Mouse (Mus musculus): ENCODE measurements at regions not wholly inside any gene's neighbourhood (a gene's known extent, or its start where the extent isn't known, plus 50 kb on each side); places are given as distances from the start of the nearest gene placed in this dataset.

- Histone ChIP-seq H3K4me1 (ENCODE audit: control insufficient read depth, insufficient read depth, low read length) (no peaks in the 10 kb centered on the region), H3K27me3 (ENCODE audit: control insufficient read depth, insufficient read depth, low read length) (no peaks in the 10 kb centered on the region), H3K4me3 (replicated peaks; ENCODE audit: insufficient read depth, low read depth, low read length) (no peak overlapping the region), H3K27ac (ENCODE audit: insufficient read depth, low read length) (no peak overlapping the region)
- 94% methylated on average over 6 of the region's 6 CpGs for WGBS
- no peak for DNase-seq
- TF ChIP-seq POLR2A (IDR thresholded peaks at IDR 0.05; ENCODE audit: borderline replicate concordance, insufficient read depth, low read length) (no peak), CTCF (IDR thresholded peaks at IDR 0.05; ENCODE audit: borderline replicate concordance, insufficient read depth, low read depth, low read length) (no peak)
These were observed 244.0 kb upstream of the Paip1 start for GRCm38 (mm10) chr13:119184322-119184877.

GRCm38 (mm10) chr13:119185567-119186143 is 242.7 kb upstream of the Paip1 start:
- WGBS = 95% methylated on average over 5 of the region's 5 CpGs
- H3K4me3 ChIP-seq (replicated peaks; ENCODE audit: insufficient read depth, low read depth, low read length) = no peak overlapping the region
- no peak overlapping the region for H3K27ac ChIP-seq (ENCODE audit: insufficient read depth, low read length)
- TF ChIP-seq CTCF (IDR thresholded peaks at IDR 0.05; ENCODE audit: borderline replicate concordance, insufficient read depth, low read depth, low read length) = no peak
- no peaks in the 10 kb centered on the region for H3K27me3 ChIP-seq (ENCODE audit: control insufficient read depth, insufficient read depth, low read length)
- no peak for DNase-seq
- H3K4me1 ChIP-seq (ENCODE audit: control insufficient read depth, insufficient read depth, low read length) = no peaks in the 10 kb centered on the region

GRCm38 (mm10) chr13:119231556-119231955 is 196.8 kb upstream of the Paip1 start:
- no peak for TF ChIP-seq CTCF (IDR thresholded peaks at IDR 0.05; ENCODE audit: borderline replicate concordance, insufficient read depth, low read depth, low read length)
- TF ChIP-seq POLR2A (IDR thresholded peaks at IDR 0.05; ENCODE audit: borderline replicate concordance, insufficient read depth, low read length) = no peak
- no peak for DNase-seq
- Histone ChIP-seq H3K27me3 (ENCODE audit: control insufficient read depth, insufficient read depth, low read length) (no peaks in the 10 kb centered on the region), H3K4me3 (replicated peaks; ENCODE audit: insufficient read depth, low read depth, low read length) (no peak overlapping the region), H3K4me1 (ENCODE audit: control insufficient read depth, insufficient read depth, low read length) (no peaks in the 10 kb centered on the region), H3K27ac (ENCODE audit: insufficient read depth, low read length) (no peak overlapping the region)
- WGBS = 92% methylated on average over 11 of the region's 11 CpGs

GRCm38 (mm10) chr13:119232100-119233029 is 196.0 kb upstream of the Paip1 start:
- Histone ChIP-seq H3K4me3 (replicated peaks; ENCODE audit: insufficient read depth, low read depth, low read length) (no peak overlapping the region), H3K27ac (ENCODE audit: insufficient read depth, low read length) (no peak overlapping the region), H3K4me1 (ENCODE audit: control insufficient read depth, insufficient read depth, low read length) (no peaks in the 10 kb centered on the region), H3K27me3 (ENCODE audit: control insufficient read depth, insufficient read depth, low read length) (no peaks in the 10 kb centered on the region)
- no peak for TF ChIP-seq CTCF (IDR thresholded peaks at IDR 0.05; ENCODE audit: borderline replicate concordance, insufficient read depth, low read depth, low read length)
- TF ChIP-seq POLR2A (IDR thresholded peaks at IDR 0.05; ENCODE audit: borderline replicate concordance, insufficient read depth, low read length) = no peak
- no peak for DNase-seq
- WGBS = 71% methylated on average over 8 of the region's 8 CpGs

- no peak for TF ChIP-seq CTCF (IDR thresholded peaks at IDR 0.05; ENCODE audit: borderline replicate concordance, insufficient read depth, low read depth, low read length)
- TF ChIP-seq POLR2A (IDR thresholded peaks at IDR 0.05; ENCODE audit: borderline replicate concordance, insufficient read depth, low read length) = no peak
- no peaks in the 10 kb centered on the region for H3K27me3 ChIP-seq (ENCODE audit: control insufficient read depth, insufficient read depth, low read length)
- no peaks in the 10 kb centered on the region for H3K4me1 ChIP-seq (ENCODE audit: control insufficient read depth, insufficient read depth, low read length)
- H3K4me3 ChIP-seq (replicated peaks; ENCODE audit: insufficient read depth, low read depth, low read length) = no peak overlapping the region
- no peak for DNase-seq
- no peak overlapping the region for H3K27ac ChIP-seq (ENCODE audit: insufficient read depth, low read length)
- WGBS = 94% methylated on average over 4 of the region's 4 CpGs
These were observed 195.4 kb upstream of the Paip1 start for GRCm38 (mm10) chr13:119233030-119233385.

- WGBS = 84% methylated on average over 3 of the region's 3 CpGs
- Histone ChIP-seq H3K27me3 (ENCODE audit: control insufficient read depth, insufficient read depth, low read length) (no peaks in the 10 kb centered on the region), H3K4me1 (ENCODE audit: control insufficient read depth, insufficient read depth, low read length) (no peaks in the 10 kb centered on the region), H3K27ac (ENCODE audit: insufficient read depth, low read length) (no peak overlapping the region), H3K4me3 (replicated peaks; ENCODE audit: insufficient read depth, low read depth, low read length) (no peak overlapping the region)
- no peak for DNase-seq
- TF ChIP-seq CTCF (IDR thresholded peaks at IDR 0.05; ENCODE audit: borderline replicate concordance, insufficient read depth, low read depth, low read length) (no peak), POLR2A (IDR thresholded peaks at IDR 0.05; ENCODE audit: borderline replicate concordance, insufficient read depth, low read length) (no peak)
These were observed 194.5 kb upstream of the Paip1 start for GRCm38 (mm10) chr13:119233869-119234268.

- TF ChIP-seq POLR2A (IDR thresholded peaks at IDR 0.05; ENCODE audit: borderline replicate concordance, insufficient read depth, low read length) (no peak), CTCF (IDR thresholded peaks at IDR 0.05; ENCODE audit: borderline replicate concordance, insufficient read depth, low read depth, low read length) (no peak)
- 60% methylated on average over 3 of the region's 3 CpGs for WGBS
- no peak for DNase-seq
- Histone ChIP-seq H3K4me1 (ENCODE audit: control insufficient read depth, insufficient read depth, low read length) (no peaks in the 10 kb centered on the region), H3K4me3 (replicated peaks; ENCODE audit: insufficient read depth, low read depth, low read length) (no peak overlapping the region), H3K27ac (ENCODE audit: insufficient read depth, low read length) (no peak overlapping the region), H3K27me3 (ENCODE audit: control insufficient read depth, insufficient read depth, low read length) (no peaks in the 10 kb centered on the region)
These were observed 186.0 kb upstream of the Paip1 start for GRCm38 (mm10) chr13:119242358-119242757.

GRCm38 (mm10) chr13:119247101-119247500 is 181.3 kb upstream of the Paip1 start:
- no peak overlapping the region for H3K4me3 ChIP-seq (replicated peaks; ENCODE audit: insufficient read depth, low read depth, low read length)
- no peak for DNase-seq
- no peaks in the 10 kb centered on the region for H3K27me3 ChIP-seq (ENCODE audit: control insufficient read depth, insufficient read depth, low read length)
- H3K27ac ChIP-seq (ENCODE audit: insufficient read depth, low read length) = no peak overlapping the region
- H3K4me1 ChIP-seq (ENCODE audit: control insufficient read depth, insufficient read depth, low read length) = no peaks in the 10 kb centered on the region
- no peak for TF ChIP-seq CTCF (IDR thresholded peaks at IDR 0.05; ENCODE audit: borderline replicate concordance, insufficient read depth, low read depth, low read length)
- TF ChIP-seq POLR2A (IDR thresholded peaks at IDR 0.05; ENCODE audit: borderline replicate concordance, insufficient read depth, low read length) = no peak
- 72% methylated on average over 2 of the region's 2 CpGs for WGBS
